Mouse (Mus musculus) Patski (cell line): ENCODE results near the gene Aph1a. TPM values are rescaled to one million over a fixed set of nuclear protein-coding genes. Genes with fewer than 3 reads are reported as not detected.
"Not testable (repeated sequence)": the region's sequence is repeated elsewhere in the genome, so short reads cannot be mapped to it uniquely, and the experiment has no call there.

Experiments used
- ATAC-seq: fragments of 100-300 bp; one replicate; pipeline ENCODE4 v1.8.0; 2021
- CTCF ChIA-PET: fragments of 350-600 bp; sonication (Branson Sonifier 250); formaldehyde crosslinking; loops from one replicate; lab custom pipeline; 2022; ENCODE audit warnings: inconsistent platforms; lab: Charles Lee
- POLR2A ChIA-PET: fragments of 350-600 bp; sonication (Branson Sonifier 250); formaldehyde crosslinking; loops from one replicate; lab custom pipeline; 2022; ENCODE audit warnings: antibody characterized with exemption, inconsistent platforms; lab: Charles Lee
- DNase-seq: peaks from one replicate; pipeline ENCODE4 v3.0.0-alpha.2; 2011; ENCODE audit warnings: low read depth, low spot score
- H3K27me3 ChIP-seq: fragments of 371-371 bp; one replicate; pipeline ENCODE4 v1.5.1; 2021
- CTCF ChIP-seq: fragments of 100-300 bp; IDR thresholded peaks from one replicate; pipeline ENCODE4 v1.5.1; 2021
- in situ Hi-C: fragments of 300-500 bp; cut with MboI; formaldehyde crosslinking; loops from 3 replicates; pipeline ENCODE4 v1.11.1; 2018; ENCODE audit warnings: low pct_unique_long_range_greater_than_20kb, mixed read lengths
- polyA plus RNA-seq: library from polyadenylated mRNA; unstranded; gene quantifications from one replicate; pipeline ENCODE4 v1.2.3, GENCODE M21; 2021

Gene Aph1a
- 297 TPM for polyA plus RNA-seq

- CTCF ChIA-PET = interaction anchor here (1.5 to 1.6 kb wide), 3 partner anchors 8 to 12 kb away, joined by 4 to 8 read pairs (median 4); no protein-coding TSS in a partner anchor
- H3K27me3 ChIP-seq, in situ Hi-C loops: not testable (repeated sequence)
- ATAC-seq (peak; percentile 91), DNase-seq (peak; percentile 96)
- POLR2A ChIA-PET = interaction anchor here (1.6 to 2.9 kb wide), 2 partner anchors 12 kb away, joined by 5 to 16 read pairs; partner anchors contain the start of genes Car14 and Ciart
Observed at GRCm38 (mm10) chr3:95893606-95894316, at the start of gene Aph1a. TSS of gene Aph1a (plus strand) at chr3:95893969.

GRCm38 (mm10) chr3:95850611-95851010 lies 43.2 kb upstream of the Aph1a start:
- no peaks in the 10 kb centered on the region for H3K27me3 ChIP-seq
- ATAC-seq = no peak
- in situ Hi-C loops = no loop called here
- ChIA-PET CTCF (interaction anchor here (1.0 kb wide), 1 partner anchor 116 kb away, joined by 4 read pairs; no protein-coding TSS in a partner anchor), POLR2A (interaction anchor here (0.7 to 0.8 kb wide), 2 partner anchors 17 to 23 kb away, joined by 3 read pairs; no protein-coding TSS in a partner anchor)
- no peak for TF ChIP-seq CTCF
- DNase-seq = no peak

GRCm38 (mm10) chr3:95851317-95851716 lies 42.5 kb upstream of the Aph1a start:
- H3K27me3 ChIP-seq = no peaks in the 10 kb centered on the region
- ATAC-seq (no peak), DNase-seq (no peak)
- ChIA-PET POLR2A (no interaction called here), CTCF (no interaction called here)
- in situ Hi-C loops = no loop called here
- no peak for TF ChIP-seq CTCF

DNA sequence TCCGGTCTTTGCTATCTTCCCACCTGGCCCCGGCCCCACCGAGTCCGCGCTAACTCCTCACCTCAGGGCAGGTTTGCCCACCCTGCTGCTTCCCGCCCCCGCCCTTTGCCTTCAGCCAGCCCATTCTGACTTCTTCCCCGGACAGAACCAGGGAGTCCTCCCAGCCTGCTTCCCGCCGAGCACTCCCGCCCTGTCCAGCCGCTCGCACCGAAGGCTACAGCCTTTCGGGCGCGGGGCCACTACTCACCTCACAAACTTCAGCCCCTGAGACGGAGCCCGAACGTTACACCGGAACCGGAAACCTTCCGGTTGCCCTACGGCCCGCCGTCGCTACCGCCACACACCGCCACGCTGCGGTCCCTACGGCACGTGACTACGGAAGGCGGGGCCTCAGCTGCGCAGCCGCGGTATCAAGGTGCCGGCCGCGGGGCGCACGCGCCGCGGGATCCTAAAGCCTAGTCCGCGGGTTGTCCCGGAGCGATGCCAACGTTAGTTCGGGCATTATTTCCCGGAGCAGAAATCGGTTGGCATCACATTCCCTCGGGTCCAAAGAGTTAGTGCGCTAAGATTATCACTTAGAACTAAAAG lies 38.2 kb upstream of the Aph1a start, which contains the start of gene Prpf3:
Gene Prpf3, minus strand, starts transcription at position 384 of the 588 bp plus-strand sequence.
- in situ Hi-C loops = no loop called here
- no peaks in the 10 kb centered on the region for H3K27me3 ChIP-seq
- CTCF ChIA-PET = interaction anchor here (1.3 kb wide), 1 partner anchor 108 kb away, joined by 6 read pairs; no protein-coding TSS in a partner anchor
- peak; percentile 80 for ATAC-seq
- POLR2A ChIA-PET = interaction anchor here (0.7 to 1.8 kb wide), 4 partner anchors 13 to 406 kb away, joined by 3 to 5 read pairs (median 4); no protein-coding TSS in a partner anchor
- TF ChIP-seq CTCF = no peak
- DNase-seq = peak; percentile 82

DNA sequence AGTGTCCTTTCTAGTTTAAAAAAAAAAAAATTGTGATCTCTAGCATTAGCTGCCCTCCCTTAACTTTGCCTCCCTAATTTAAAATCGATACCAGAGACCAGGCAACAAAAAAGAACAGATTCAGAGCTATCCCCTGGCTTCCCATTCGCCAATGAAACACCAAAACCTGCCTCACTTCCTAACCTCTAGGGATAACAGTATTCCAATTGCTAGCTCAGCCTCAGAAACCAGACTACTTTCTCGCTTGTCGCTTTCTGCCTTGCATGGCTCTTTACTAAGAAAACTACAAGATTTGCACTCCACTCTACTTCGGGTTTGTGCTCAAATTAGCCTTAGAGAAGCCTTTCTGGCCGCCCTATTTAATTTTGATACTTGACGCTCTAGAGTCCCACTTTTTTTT lies 37.7 kb upstream of the Aph1a start:
- ChIA-PET POLR2A (interaction anchor here (0.7 to 1.8 kb wide), 4 partner anchors 13 to 406 kb away, joined by 3 to 5 read pairs (median 4); no protein-coding TSS in a partner anchor), CTCF (interaction anchor here (1.3 kb wide), 1 partner anchor 108 kb away, joined by 6 read pairs; no protein-coding TSS in a partner anchor)
- in situ Hi-C loops = no loop called here
- DNase-seq (no peak), ATAC-seq (peak; percentile 14)
- TF ChIP-seq CTCF = no peak
- no peaks in the 10 kb centered on the region for H3K27me3 ChIP-seq

GRCm38 (mm10) chr3:95857050-95857449 lies 36.7 kb upstream of the Aph1a start:
- ATAC-seq, in situ Hi-C loops, DNase-seq, H3K27me3 ChIP-seq: not testable (repeated sequence)
- ChIA-PET POLR2A (interaction anchor here (1.8 kb wide), 1 partner anchor 13 kb away, joined by 5 read pairs; no protein-coding TSS in a partner anchor), CTCF (interaction anchor here (1.3 kb wide), 1 partner anchor 107 kb away, joined by 6 read pairs; no protein-coding TSS in a partner anchor)

- DNase-seq, ATAC-seq, in situ Hi-C loops, H3K27me3 ChIP-seq: not testable (repeated sequence)
- ChIA-PET POLR2A (interaction anchor here (0.6 to 0.7 kb wide), 4 partner anchors 9 to 174 kb away, joined by 3 to 6 read pairs (median 4); no protein-coding TSS in a partner anchor), CTCF (interaction anchor here (1.3 kb wide), 1 partner anchor 183 kb away, joined by 3 read pairs; no protein-coding TSS in a partner anchor)
- TF ChIP-seq CTCF = peak; percentile 25
Observed at GRCm38 (mm10) chr3:95858278-95858677, 35.5 kb upstream of the Aph1a start.

DNA sequence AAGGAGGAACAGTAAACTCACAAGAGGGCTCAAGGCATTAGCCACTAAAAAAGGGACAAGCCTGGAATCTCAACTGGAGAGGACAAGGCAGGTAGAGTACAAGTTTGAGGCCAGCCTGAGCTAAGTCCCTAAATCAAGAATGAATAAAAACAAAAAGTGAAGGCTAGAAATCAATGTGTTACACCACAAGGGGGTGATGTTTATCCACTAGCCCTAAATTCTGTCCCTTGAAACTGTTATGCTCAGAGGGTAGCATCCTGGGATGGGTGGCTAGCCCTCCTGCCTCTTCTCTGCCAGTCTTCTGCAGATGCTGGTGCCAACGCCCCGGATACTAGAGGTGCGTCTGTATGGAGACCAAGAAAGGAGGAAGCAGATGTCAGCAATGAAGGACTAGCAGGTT lies 33.4 kb upstream of the Aph1a start:
- in situ Hi-C loops = no loop called here
- peak; percentile 49 for TF ChIP-seq CTCF
- ATAC-seq (no peak), DNase-seq (no peak)
- H3K27me3 ChIP-seq = no peaks in the 10 kb centered on the region
- ChIA-PET POLR2A (no interaction called here), CTCF (no interaction called here)

GRCm38 (mm10) chr3:95861216-95861615 lies 32.6 kb upstream of the Aph1a start:
- ATAC-seq (no peak), DNase-seq (no peak)
- TF ChIP-seq CTCF = peak; percentile 80
- in situ Hi-C loops = no loop called here
- H3K27me3 ChIP-seq = no peaks in the 10 kb centered on the region
- ChIA-PET CTCF (interaction anchor here (0.8 to 1.0 kb wide), 4 partner anchors 10 to 102 kb away, joined by 3 to 8 read pairs (median 3); partner anchors contain the start of gene Mrps21), POLR2A (interaction anchor here (0.7 kb wide), 1 partner anchor 43 kb away, joined by 3 read pairs; no protein-coding TSS in a partner anchor)

GRCm38 (mm10) chr3:95861796-95862195 lies 32.0 kb upstream of the Aph1a start:
- TF ChIP-seq CTCF = no peak
- H3K27me3 ChIP-seq = no peaks in the 10 kb centered on the region
- ATAC-seq (peak; percentile 84), DNase-seq (peak; percentile 83)
- ChIA-PET CTCF (interaction anchor here (0.8 to 1.0 kb wide), 4 partner anchors 9 to 102 kb away, joined by 3 to 8 read pairs (median 3); partner anchors contain the start of gene Mrps21), POLR2A (interaction anchor here (0.7 kb wide), 3 partner anchors 22 to 174 kb away, joined by 3 to 4 read pairs (median 4); partner anchors contain the start of gene Adamtsl4)
- in situ Hi-C loops = no loop called here
